Mouse (Mus musculus): Measurements from ENCODE around the gene Ankef1.

GRCm38 (mm10) chr2:136501651-136502050 lies at the start of gene Ankef1:
- TF ChIP-seq TCF12 (IDR thresholded peaks at IDR 0.05; ENCODE audit: low read depth, low read length) (no peak), MEF2A (IDR thresholded peaks at IDR 0.05; ENCODE audit: extremely low read depth, insufficient replicate concordance, low read depth, low read length, poor library complexity, severe bottlenecking) (no peak), POLR2A (IDR thresholded peaks at IDR 0.05; ENCODE audit: control insufficient read depth in 1 of 2, insufficient read depth in 1 of 2, low read depth in 1 of 2, low read length in 2 of 2, poor library complexity in 1 of 2) (no peak), NRF1 (IDR thresholded peaks at IDR 0.05; ENCODE audit: insufficient read depth, low read depth, low read length, poor library complexity, severe bottlenecking) (no peak), EP300 (IDR thresholded peaks at IDR 0.05; ENCODE audit: low read depth in 1 of 2, low read length in 2 of 2) (no peak)
